Mouse (Mus musculus): ENCODE data around the gene Cd209e.
"Not testable (repeated sequence)": the region's sequence is repeated elsewhere in the genome, so short reads cannot be mapped to it uniquely, and the experiment has no call there.

Gene Cd209e

GRCm38 (mm10) chr8:3854209-3854608, at the start of gene Cd209e:
Gene Cd209e, minus strand, starts transcription at chr8:3854309.
- DNase-seq, result no peak

GRCm38 (mm10) chr8:3878455-3878854, 24.3 kb upstream of the Cd209e start, which contains the start of gene Cd209d:
Gene Cd209d, minus strand, starts transcription at chr8:3878555.
- no peak for DNase-seq

- no peak for DNase-seq
These were observed 22.0 kb upstream of the Cd209e start for GRCm38 (mm10) chr8:3876121-3876520.

DNA sequence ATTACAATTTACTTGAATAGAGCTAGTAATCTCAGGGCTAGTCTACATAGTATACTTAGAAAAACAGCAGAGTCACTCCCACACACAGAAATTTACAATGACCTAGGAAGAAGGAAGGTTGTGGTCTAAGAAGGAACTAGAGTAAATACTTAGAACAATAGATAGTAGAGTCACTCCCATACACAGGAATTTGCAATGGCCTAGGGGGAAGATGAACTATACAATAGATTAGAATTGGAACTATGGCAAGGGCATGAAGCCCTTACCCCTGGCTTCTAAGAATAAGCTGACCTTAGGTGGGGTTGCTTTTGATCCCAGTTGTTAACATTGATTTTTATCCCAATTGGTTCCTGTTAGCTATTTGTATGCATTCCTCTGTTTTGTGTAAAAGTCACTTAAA, 8.6 kb upstream of the Cd209e start:
- not testable (repeated sequence) for DNase-seq

DNA sequence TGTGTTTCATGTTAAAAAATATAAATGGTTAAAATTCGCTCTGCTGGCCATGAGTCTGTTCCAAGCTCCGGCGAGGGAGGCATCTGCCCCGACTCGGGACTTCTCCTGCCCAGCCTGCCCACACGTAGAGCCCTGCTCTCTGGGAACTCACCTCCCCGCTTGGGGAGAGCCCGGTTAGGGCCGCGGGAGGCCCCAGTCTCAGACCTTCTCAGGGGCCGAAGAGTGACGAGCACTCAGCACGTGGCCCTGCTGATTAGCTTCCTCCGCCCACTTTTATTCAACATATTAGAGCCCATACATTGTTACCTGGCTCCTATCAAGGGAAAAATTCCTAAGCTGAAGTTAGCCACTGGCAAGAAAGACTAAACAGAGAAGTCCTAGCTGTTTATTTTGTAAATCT, 51.0 kb downstream of the Cd209e start:
- DNase-seq, result peak; percentile 46 to 70

Measured in lung, postnatal 4 days (tissue).